ENCODE assay signal across 34 mouse cellular contexts in the genomic region with DNA sequence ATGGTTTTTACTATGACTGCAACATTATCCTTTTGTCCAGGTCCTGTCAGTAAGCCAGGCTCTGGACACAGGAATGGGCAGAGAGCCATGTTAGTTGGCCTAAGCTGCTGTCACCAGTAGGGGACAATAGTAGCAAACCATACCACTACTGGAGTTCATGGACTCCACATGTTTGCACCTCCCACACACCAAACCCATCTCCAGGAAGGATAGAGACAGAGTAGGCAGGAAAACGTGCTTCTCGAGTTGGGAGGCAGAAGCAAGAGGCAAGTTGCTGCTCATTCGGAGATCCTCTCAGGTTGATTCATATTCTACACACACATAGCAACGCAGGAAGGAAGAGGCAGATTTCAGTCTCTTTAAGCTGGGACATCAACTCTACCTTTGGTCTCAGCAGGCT.
DNase-seq lines count a peak whose midpoint lies in the region; ATAC-seq and TF ChIP-seq lines count a peak whose summit lies in the region.
"Had no signal": no experiment of that assay in that cellular context is flagged by ENCODE, and none has a peak within 500 bp of the region (broad histone marks: within the 10 kb centered on the region; RNA-seq: fewer than 3 reads in every experiment).

No protein-coding gene starts in this region.

- no peak overlapping the region for H3K27ac ChIP-seq in left cerebral cortex, adult 2 months
- no peak overlapping the region for H3K27ac ChIP-seq in hindbrain, embryonic 14.5 days
- H3K27ac ChIP-seq: embryonic facial prominence, embryonic 10.5 days; embryonic facial prominence, embryonic 15.5 days; forebrain, embryonic 12.5 days; gastrocnemius, adult 2 months; heart, adult 2 months; hindbrain, embryonic 15.5 days; kidney, embryonic 15.5 days; limb, embryonic 12.5 days; liver, embryonic 15.5 days; stomach, postnatal 0 days had no signal

- TF ChIP-seq CTCF in left cerebral cortex, adult 2 months (IDR thresholded peaks at IDR 0.05): peak; percentile 18

- peak; percentile 50 for DNase-seq in heart, adult 11 months
- no peak for DNase-seq in heart, postnatal 25 days (ENCODE audit: low spot score)
- peak; percentile 74 for DNase-seq in right cerebral cortex, adult 18-20 months
- no peak for DNase-seq in right cerebral cortex, postnatal 10 days (ENCODE audit: low spot score in 2 of 2)
- peak; percentile 30 to 37 for DNase-seq in left cerebral cortex, adult 2 months (ENCODE audit: extremely low spot score in 1 of 2, low spot score in 2 of 2)
- peak; percentile 52 to 70 for DNase-seq in right cerebral cortex, postnatal 36 days (ENCODE audit: low spot score in 2 of 2)
- DNase-seq in hindbrain, embryonic 14.5 days (ENCODE audit: low spot score): no peak
- no peak for DNase-seq in MN1 (ENCODE audit: low spot score)
- DNase-seq: adrenal gland, postnatal 10 days; cerebellum, adult 11 months; cerebellum, postnatal 25 days; forebrain, postnatal 0 days; gastrocnemius, adult 2 months; gastrocnemius, postnatal 36 days; heart, adult 2 months; kidney, adult 11 months; kidney, postnatal 25 days; lung, embryonic 14.5 days; lung, postnatal 14 days; midbrain, embryonic 14.5 days; thymus, adult 2 months; thymus, postnatal 4 days had no signal

- H3K27me3 ChIP-seq in hindbrain, embryonic 14.5 days (ENCODE audit: control insufficient read depth, insufficient read depth, low read length): no peaks in the 10 kb centered on the region
- H3K27me3 ChIP-seq: embryonic facial prominence, embryonic 15.5 days; forebrain, embryonic 12.5 days; heart, embryonic 12.5 days; hindbrain, embryonic 15.5 days; kidney, embryonic 15.5 days; limb, embryonic 12.5 days; liver, embryonic 15.5 days; Patski had no signal

- H3K4me2 ChIP-seq in hindbrain, embryonic 14.5 days (replicated peaks): no peak overlapping the region
- H3K4me2 ChIP-seq: embryonic facial prominence, embryonic 15.5 days; forebrain, embryonic 12.5 days; heart, embryonic 12.5 days; hindbrain, embryonic 15.5 days; kidney, embryonic 15.5 days; limb, embryonic 12.5 days; liver, embryonic 15.5 days; lung, embryonic 14.5 days had no signal

- H3K4me3 ChIP-seq in left cerebral cortex, adult 2 months: no peak overlapping the region
- no peak overlapping the region for H3K4me3 ChIP-seq in hindbrain, embryonic 14.5 days (replicated peaks; ENCODE audit: low read length)
- H3K4me3 ChIP-seq: embryonic facial prominence, embryonic 10.5 days; embryonic facial prominence, embryonic 15.5 days; forebrain, embryonic 12.5 days; gastrocnemius, adult 2 months; heart, adult 2 months; heart, embryonic 12.5 days; hindbrain, embryonic 15.5 days; kidney, embryonic 15.5 days; limb, embryonic 12.5 days; liver, embryonic 15.5 days had no signal

- no peaks in the 10 kb centered on the region for H3K9me3 ChIP-seq in hindbrain, embryonic 14.5 days (ENCODE audit: control insufficient read depth, low read length)
- H3K9me3 ChIP-seq: embryonic facial prominence, embryonic 10.5 days; embryonic facial prominence, embryonic 15.5 days; forebrain, embryonic 12.5 days; heart, embryonic 12.5 days; hindbrain, embryonic 15.5 days; kidney, embryonic 15.5 days; limb, embryonic 12.5 days had no signal

- no peak overlapping the region for H3K9ac ChIP-seq in hindbrain, embryonic 14.5 days
- H3K9ac ChIP-seq: embryonic facial prominence, embryonic 15.5 days; forebrain, embryonic 12.5 days; forebrain, postnatal 0 days; heart, embryonic 12.5 days; hindbrain, embryonic 15.5 days; kidney, embryonic 15.5 days; limb, embryonic 12.5 days; liver, embryonic 15.5 days; lung, embryonic 14.5 days had no signal

- intact Hi-C loops in heart, postnatal 25 days (cut with DNase I): no loop called here
- intact Hi-C loops in left cerebral cortex, adult 2 months (cut with DNase I): loop anchor here (1.0 kb wide), 1 partner anchor 126 kb away; no protein-coding TSS in a partner anchor

- WGBS in hindbrain, embryonic 14.5 days: 87% methylated on average over 4 of the region's 4 CpGs

- H3K36me3 ChIP-seq in hindbrain, embryonic 14.5 days (replicated peaks; ENCODE audit: control insufficient read depth, insufficient read depth): no peaks in the 10 kb centered on the region
- H3K36me3 ChIP-seq: embryonic facial prominence, embryonic 10.5 days; embryonic facial prominence, embryonic 15.5 days; forebrain, embryonic 12.5 days; G1E; heart, embryonic 12.5 days; hindbrain, embryonic 15.5 days; kidney, embryonic 15.5 days; limb, embryonic 12.5 days; liver, embryonic 15.5 days had no signal

- no peak for ATAC-seq in hindbrain, embryonic 14.5 days (ENCODE audit: low FRiP score)
- ATAC-seq: forebrain, postnatal 0 days; inflammation-experienced regulatory T-cells, adult 6 months; Patski had no signal

- H3K4me1 ChIP-seq in hindbrain, embryonic 14.5 days (replicated peaks; ENCODE audit: control insufficient read depth, insufficient read depth, low read length): no peaks in the 10 kb centered on the region
- H3K4me1 ChIP-seq: embryonic facial prominence, embryonic 10.5 days; embryonic facial prominence, embryonic 15.5 days; forebrain, embryonic 12.5 days; heart, embryonic 12.5 days; hindbrain, embryonic 15.5 days; kidney, embryonic 15.5 days; limb, embryonic 12.5 days; liver, embryonic 15.5 days had no signal

Comparison
In these comparisons a context has a peak if more than half of its experiments do, and no peak if none do; other contexts are left out.
1. DNase-seq: peak in heart, adult 11 months (single experiment), right cerebral cortex, adult 18-20 months (single experiment), left cerebral cortex, adult 2 months (2 of 2) and right cerebral cortex, postnatal 36 days (2 of 2); none in heart, postnatal 25 days (single experiment), right cerebral cortex, postnatal 10 days (0 of 2), hindbrain, embryonic 14.5 days (single experiment) and MN1 (single experiment).